Mouse (Mus musculus) neutrophil, adult 59 days (primary cell): ENCODE results near the gene Stbd1. TPM values are rescaled to one million over a fixed set of nuclear protein-coding genes. Genes with fewer than 3 reads are reported as not detected.

Experiments used
- total RNA-seq, 2 experiments: library from RNA; stranded (reverse); gene quantifications; 1 replicate in 1 of 2; 2 replicates in 1 of 2; pipeline ENCODE4 v1.2.4; 2023

Gene Stbd1
- total RNA-seq = 1 to 10 TPM in 1 of 2 experiments, under 1 TPM in 1; 0.62 to 1.7 TPM

DNA sequence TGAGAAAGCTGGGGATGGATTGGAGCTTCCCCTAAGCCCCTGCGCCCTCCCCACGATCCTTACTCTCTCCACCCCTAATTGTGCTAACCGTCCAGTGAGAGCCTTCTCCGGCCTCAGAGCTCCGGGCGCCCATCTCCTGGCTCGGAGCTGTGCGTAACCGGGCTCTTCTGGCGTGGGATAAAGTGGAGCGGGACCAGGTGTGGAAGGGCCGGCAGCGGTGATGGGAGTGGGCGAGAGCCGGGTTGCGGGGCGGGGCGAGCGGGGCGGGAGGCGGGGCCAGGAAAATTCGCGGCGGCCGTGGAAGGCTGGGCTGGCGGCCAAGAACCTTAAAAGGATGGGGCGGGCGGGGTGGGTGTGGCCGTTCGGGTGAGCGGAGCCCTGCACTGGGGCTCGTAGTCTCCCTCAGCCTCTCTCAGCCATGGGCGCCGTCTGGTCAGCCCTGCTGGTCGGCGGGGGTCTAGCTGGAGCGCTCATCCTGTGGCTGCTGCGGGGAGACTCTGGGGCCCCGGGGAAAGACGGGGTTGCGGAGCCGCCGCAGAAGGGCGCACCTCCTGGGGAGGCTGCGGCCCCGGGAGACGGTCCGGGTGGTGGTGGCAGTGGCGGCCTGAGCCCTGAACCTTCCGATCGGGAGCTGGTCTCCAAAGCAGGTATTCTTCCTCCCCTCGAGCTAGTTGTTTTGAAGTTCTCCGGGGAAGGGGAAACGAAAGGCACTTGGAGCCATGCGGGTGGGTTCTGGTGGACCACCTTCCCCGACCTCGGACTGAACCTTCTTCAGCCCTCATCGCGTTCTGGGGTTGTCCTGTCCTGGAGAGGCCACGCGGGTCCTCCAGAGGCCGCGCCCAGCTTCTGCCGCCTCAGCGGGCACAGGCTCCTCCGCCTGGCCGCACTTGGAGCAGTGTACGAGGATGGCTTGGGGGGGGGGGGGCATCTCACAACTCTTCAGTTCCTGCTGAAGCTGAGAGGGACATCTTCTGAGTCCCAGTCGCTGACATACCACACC is at the start of gene Stbd1:
TSS of gene Stbd1 (plus strand) at position 351 of the 1,000 bp plus-strand sequence.

DNA sequence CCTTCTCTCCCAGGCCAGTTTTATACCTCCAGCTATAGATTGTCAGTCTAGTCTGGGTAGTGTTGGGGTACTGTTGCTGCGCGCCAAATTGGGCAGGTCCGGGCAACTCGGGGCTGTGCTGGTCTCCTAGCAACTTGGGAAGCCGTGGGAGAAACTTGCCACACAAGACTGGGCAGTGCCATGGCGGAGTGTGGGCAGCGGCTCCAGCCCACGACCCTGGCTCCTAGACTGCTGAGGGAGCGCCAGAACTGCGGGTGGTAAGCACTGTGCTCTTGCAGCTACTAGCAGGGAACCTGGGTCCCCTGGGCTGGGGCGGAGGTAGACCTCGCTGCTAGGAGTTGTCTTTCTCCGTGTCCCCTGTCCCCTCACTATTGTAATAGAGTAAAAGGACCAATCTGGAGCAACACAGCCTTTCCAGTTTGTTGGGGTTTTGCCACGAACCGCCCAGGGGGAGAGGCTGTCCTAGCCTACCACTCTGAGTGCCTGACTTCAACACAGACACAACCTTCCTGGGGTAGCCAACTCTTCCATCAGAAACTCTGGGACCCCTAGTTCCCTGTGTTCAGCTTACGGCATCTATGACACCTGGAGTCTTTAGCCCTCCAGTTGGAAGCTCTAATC is 47.8 kb upstream of the Stbd1 start, which contains the start of gene Fam47e:
TSS of gene Fam47e (plus strand) at position 179 of the 621 bp plus-strand sequence.

Other genes with a start within 250 kb of the Stbd1 start
- gene Nup54, start 167.8 kb upstream of the Stbd1 start, total RNA-seq = 10 to 100 TPM; 30.5 to 34.3 TPM
- gene Scarb2, start 96.2 kb upstream of the Stbd1 start, total RNA-seq = 10 to 100 TPM; 31.9 to 35.9 TPM
- not detected for gene Fam47e, start 48.0 kb upstream of the Stbd1 start, total RNA-seq
- gene Ccdc158, start 72.2 kb downstream of the Stbd1 start, total RNA-seq = under 1 TPM; 0.46 to 0.82 TPM
- gene Shroom3, start 80.4 kb downstream of the Stbd1 start, total RNA-seq = under 1 TPM in 1 of 2 experiments, not detected in 1; 0.36 TPM